Mouse (Mus musculus) megakaryocyte, embryonic 14.5 days (primary cell): ENCODE data around the gene Smoc2. TPM values are rescaled to one million over a fixed set of nuclear protein-coding genes. Genes with fewer than 3 reads are reported as not detected.

Experiments
- H3K27me3 ChIP-seq: replicated peaks from 2 replicates; pipeline ENCODE3; 2012; ENCODE audit warnings: inconsistent platforms
- H3K36me3 ChIP-seq: replicated peaks from 2 replicates; pipeline ENCODE3; 2012; ENCODE audit warnings: low read length, inconsistent platforms, mixed read lengths
- H3K4me1 ChIP-seq: 2 replicates; pipeline ENCODE4 v1.6.1; 2012; ENCODE audit warnings: inconsistent platforms
- H3K4me3 ChIP-seq: replicated peaks from 2 replicates; pipeline ENCODE3; 2012; ENCODE audit warnings: moderate library complexity, mild to moderate bottlenecking, inconsistent platforms
- H3K9me3 ChIP-seq: 2 replicates; pipeline ENCODE4 v1.6.1; 2012; ENCODE audit warnings: inconsistent platforms
- FLI1 ChIP-seq: IDR thresholded peaks from 2 replicates; pipeline ENCODE4 v1.6.1; 2012; ENCODE audit warnings: low read length, inconsistent platforms, mixed read lengths
- GATA1 ChIP-seq: IDR thresholded peaks from 3 replicates; pipeline ENCODE4 v1.6.1; 2012; ENCODE audit warnings: mixed read lengths, low read length, inconsistent platforms, borderline replicate concordance
- polyA plus RNA-seq: library from polyadenylated mRNA; stranded (reverse); fragments of >175 nt; gene quantifications from 2 replicates; pipeline ENCODE4 v1.2.3, GENCODE M21; 2012; ENCODE audit warnings: low replicate concordance; ENCODE audit not compliant: insufficient read depth

Smoc2 gene
- polyA plus RNA-seq, 1 experiment = not detected

DNA sequence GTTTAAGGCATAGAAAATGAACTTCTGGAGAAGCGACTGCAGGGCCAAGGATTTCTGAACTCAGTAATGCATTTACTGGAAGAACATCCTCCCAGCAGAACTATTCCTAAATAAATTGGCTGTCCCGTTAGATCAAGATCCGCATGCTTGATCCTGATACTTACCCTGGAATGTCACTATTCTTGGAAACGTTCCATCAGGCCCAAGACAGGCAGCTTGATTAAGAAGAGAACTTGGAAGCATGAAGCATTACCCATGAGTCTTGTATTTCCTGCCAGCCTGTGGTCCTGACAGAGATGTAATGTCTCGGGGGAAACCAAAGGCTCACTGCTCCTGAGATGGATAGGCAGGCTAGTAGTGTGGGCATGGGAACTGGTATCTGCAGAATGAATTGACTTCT, 115.6 kb downstream of the Smoc2 start:
- Histone ChIP-seq H3K4me1 (no peaks in the 10 kb centered on the region), H3K27me3 (no peaks in the 10 kb centered on the region), H3K36me3 (no peaks in the 10 kb centered on the region), H3K9me3 (peaks cover 13% of the 10 kb centered on the region), H3K4me3 (no peak overlapping the region)
- TF ChIP-seq GATA1 (no peak), FLI1 (no peak)

DNA sequence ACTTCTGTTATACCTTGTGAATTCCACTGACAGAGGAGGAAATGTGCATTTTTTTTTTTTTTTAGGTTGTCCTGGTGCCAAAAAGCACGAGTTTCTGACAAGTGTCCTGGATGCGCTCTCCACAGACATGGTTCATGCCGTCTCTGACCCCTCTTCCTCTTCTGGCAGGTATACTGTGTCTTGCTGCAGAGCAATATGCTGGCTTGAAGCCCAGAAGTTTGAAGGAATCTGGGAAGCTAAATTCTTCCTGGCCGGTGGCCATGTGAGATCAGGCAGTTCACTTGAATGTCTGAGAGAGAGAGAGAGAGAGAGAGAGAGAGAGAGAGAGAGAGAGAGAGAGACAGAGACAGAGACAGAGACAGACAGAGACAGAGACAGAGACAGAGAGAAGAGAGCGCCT, 118.2 kb downstream of the Smoc2 start:
- peaks cover 9% of the 10 kb centered on the region for H3K9me3 ChIP-seq
- H3K27me3 ChIP-seq = no peaks in the 10 kb centered on the region
- no peak overlapping the region for H3K4me3 ChIP-seq
- H3K36me3 ChIP-seq = no peaks in the 10 kb centered on the region
- H3K4me1 ChIP-seq = no peaks in the 10 kb centered on the region
- no peak for TF ChIP-seq GATA1
- no peak for TF ChIP-seq FLI1

DNA sequence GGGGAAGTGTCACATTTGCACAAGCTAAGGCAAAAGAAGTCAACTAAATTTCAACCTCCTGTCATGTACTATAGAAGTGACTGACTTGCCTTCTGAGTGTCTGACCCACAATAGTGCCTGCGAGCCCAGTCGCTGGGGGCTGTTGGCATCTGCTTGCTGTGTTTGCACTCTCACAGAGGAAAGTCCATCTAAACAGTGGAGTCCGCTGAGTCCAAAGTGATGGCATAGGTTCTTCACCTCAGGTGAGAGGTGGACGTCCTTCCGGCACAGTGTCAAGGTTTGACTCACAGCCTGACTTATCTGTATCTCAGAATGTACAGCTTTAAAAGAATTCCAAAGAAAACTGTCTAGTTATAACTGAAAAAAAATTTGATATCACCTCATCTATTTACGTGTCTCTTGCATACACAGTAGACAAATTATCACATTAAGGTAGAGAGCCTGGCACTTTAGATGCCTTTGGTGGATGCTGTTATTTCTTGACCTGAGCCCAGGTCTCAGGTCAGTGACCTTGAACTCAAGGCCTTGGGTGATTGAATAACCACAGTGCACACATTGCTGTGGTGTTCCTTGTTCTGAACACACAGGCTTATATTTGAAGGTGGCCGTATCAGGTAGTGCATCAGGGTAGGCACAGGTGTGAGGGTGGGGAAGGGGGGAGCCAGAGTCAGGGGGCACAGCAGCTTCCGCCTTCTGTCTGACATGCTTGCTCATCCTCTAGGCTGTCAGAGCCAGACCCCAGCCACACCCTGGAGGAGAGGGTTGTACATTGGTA, 119.5 kb downstream of the Smoc2 start:
- Histone ChIP-seq H3K4me3 (no peak overlapping the region), H3K36me3 (no peaks in the 10 kb centered on the region), H3K4me1 (no peaks in the 10 kb centered on the region), H3K9me3 (peaks cover 9% of the 10 kb centered on the region), H3K27me3 (no peaks in the 10 kb centered on the region)
- TF ChIP-seq GATA1 (no peak), FLI1 (no peak)

DNA sequence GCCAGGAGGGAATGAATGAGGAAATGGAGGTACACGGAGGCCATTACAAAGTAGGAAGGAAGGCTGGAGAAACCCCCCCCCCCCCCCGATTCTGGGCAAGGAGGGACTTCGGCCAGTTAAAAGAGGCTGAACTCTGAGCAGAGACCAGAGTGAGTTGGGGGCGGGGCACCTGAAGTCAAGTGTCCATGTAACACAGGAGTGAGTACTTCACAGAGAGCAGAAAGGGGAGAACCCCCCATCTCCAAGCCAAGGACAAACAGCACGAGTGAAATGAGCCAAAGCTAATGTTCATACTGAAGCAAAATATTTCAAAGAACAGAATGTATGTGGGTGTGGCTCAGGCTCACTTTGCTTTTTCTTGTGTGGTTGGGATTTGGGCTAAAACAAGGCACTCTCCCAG, 121.7 kb downstream of the Smoc2 start:
- Histone ChIP-seq H3K9me3 (peaks cover 5% of the 10 kb centered on the region), H3K36me3 (no peaks in the 10 kb centered on the region), H3K4me1 (no peaks in the 10 kb centered on the region), H3K27me3 (no peaks in the 10 kb centered on the region), H3K4me3 (no peak overlapping the region)
- TF ChIP-seq GATA1 = no peak
- TF ChIP-seq FLI1 = no peak

DNA sequence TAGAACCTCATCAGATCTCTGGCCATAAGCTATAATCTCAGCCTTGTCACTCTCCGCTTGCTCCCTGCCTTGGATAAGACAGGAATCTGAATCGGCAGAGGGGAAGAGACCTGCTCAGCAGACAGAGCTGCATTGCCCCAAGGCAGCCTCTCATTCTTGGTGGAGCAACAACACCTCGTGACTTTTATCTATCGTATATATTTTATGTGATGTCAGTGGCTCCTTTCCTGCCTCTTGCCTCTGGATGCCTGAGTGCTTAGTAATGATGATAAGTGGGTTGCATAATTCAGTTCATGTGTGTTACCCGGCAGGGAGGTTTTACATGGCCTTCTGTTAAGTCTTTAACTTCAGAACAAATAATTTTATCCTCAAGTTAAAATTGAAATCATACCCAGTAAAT, 128.6 kb downstream of the Smoc2 start:
- Histone ChIP-seq H3K4me3 (no peak overlapping the region), H3K9me3 (no peaks in the 10 kb centered on the region), H3K4me1 (no peaks in the 10 kb centered on the region), H3K36me3 (no peaks in the 10 kb centered on the region), H3K27me3 (no peaks in the 10 kb centered on the region)
- no peak for TF ChIP-seq GATA1
- no peak for TF ChIP-seq FLI1

DNA sequence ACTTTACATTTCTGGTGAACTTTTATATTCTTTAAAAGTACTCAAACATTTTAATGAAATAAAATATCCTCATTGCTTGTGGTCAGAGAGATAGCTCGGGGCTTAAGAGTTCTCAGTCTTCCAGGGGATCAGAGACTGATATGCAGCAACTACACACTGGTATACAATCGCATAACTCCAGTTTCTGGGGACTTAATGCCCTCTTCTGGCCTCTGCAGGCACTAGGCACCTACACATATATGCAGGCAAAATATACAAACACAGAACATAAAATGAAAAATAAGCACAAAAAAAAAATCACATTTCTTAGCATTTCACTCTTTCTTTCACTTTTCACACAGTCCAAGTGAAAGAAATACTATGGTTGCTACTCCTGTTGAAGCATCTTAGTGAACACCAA, 133.2 kb downstream of the Smoc2 start:
- H3K27me3 ChIP-seq = no peaks in the 10 kb centered on the region
- H3K4me3 ChIP-seq = no peak overlapping the region
- no peak for TF ChIP-seq FLI1
- H3K9me3 ChIP-seq = no peaks in the 10 kb centered on the region
- no peaks in the 10 kb centered on the region for H3K36me3 ChIP-seq
- H3K4me1 ChIP-seq = no peaks in the 10 kb centered on the region

DNA sequence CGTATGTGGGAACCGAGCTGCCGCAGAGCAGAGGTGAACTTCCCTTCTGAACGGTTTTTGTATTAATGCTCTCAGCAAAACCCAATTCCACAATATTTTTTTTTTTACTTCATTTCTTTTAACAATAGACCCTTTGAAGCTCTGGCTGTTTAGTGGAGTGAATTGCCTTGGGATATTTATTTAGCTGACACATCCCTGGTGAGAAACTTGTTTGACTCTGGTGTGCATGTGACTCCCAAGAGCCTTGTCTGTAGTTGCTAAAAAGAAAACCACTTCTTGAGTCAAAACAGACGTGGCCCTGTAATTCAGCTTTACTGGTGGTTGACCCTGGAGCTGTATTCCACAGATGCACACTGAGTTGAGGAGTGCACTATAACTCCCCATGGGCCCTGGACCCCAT, 135.2 kb downstream of the Smoc2 start:
- TF ChIP-seq GATA1 (no peak), FLI1 (no peak)
- Histone ChIP-seq H3K9me3 (peaks cover 3% of the 10 kb centered on the region; the same call in 1 of the 2 replicates), H3K27me3 (no peaks in the 10 kb centered on the region), H3K36me3 (no peaks in the 10 kb centered on the region), H3K4me3 (no peak overlapping the region), H3K4me1 (no peaks in the 10 kb centered on the region)

DNA sequence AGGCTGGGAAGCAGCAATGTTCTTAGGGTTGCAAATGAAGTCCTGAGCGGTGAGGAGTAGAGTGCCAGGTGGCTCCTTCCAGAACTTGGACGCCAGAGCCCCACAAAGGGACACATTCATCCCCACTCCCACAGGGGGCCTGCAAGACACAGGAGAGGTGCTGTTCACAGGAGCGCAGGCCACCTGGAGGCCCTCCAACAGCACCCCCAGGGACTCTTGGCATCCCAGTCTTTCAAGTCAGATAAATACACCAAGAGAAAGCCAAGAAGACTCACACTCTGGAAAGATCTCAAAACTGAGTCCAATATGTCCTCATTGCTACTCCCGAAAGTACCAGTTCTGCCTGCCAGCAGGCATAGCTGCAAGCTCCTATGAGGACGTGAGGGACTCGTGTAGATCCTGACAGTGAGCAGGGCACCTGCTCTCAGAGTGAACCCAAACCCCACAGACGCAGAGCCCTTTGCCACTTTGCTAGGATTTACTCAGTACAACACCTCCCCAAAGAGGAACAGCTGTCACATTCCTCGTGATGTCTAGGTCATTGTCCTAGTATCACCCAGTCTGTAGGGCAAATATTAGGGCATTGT, 141.2 kb downstream of the Smoc2 start:
- no peaks in the 10 kb centered on the region for H3K36me3 ChIP-seq
- H3K27me3 ChIP-seq = no peaks in the 10 kb centered on the region
- H3K4me1 ChIP-seq = no peaks in the 10 kb centered on the region
- TF ChIP-seq GATA1 = no peak
- TF ChIP-seq FLI1 = no peak
- H3K4me3 ChIP-seq = no peak overlapping the region
- H3K9me3 ChIP-seq = peaks cover 7% of the 10 kb centered on the region; the same call in 1 of the 2 replicates

DNA sequence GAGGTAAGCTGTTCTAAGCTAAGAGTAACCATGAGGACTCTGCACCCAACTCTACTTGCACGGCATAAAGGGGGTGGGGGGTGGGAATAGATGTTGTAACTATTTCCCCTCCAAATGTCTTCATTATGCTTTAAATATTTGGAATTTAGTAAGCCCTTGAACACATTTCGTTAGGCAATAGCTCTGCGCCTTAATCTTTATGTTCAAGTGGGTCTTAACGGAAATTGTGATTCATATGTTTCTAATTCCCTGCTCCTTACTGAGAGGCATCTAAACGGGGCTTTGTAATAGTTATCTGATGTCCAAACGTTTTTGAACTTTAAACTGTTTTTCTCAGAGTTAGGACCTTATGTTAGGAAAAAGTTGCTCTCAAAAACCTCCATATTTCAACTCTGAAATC, 147.2 kb downstream of the Smoc2 start:
- Histone ChIP-seq H3K4me3 (no peak overlapping the region), H3K27me3 (no peaks in the 10 kb centered on the region), H3K9me3 (peaks cover 10% of the 10 kb centered on the region; the same call in 1 of the 2 replicates), H3K4me1 (no peaks in the 10 kb centered on the region), H3K36me3 (no peaks in the 10 kb centered on the region)
- TF ChIP-seq FLI1 = no peak
- no peak for TF ChIP-seq GATA1

DNA sequence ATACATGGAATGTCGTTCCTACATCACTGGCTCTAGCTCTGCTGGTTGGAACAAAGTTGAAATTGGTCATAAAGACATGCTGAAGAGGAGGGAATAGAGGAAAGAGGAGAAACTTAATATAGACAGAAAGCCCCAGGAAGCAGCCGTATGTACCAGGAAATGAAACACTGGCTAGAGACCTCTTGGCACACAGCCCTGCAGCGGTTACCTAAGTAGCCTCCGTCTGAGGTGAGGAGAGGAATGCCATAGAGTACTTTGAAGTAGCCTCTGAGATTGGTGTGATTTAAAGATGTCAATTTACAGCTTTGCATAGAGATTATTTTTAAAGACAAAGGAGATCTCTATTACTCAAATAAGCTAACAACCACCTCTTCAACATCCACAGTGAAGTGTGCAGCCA, 155.4 kb downstream of the Smoc2 start:
- no peak overlapping the region for H3K4me3 ChIP-seq
- peaks cover 17% of the 10 kb centered on the region; the same call in 1 of the 2 replicates for H3K9me3 ChIP-seq
- H3K36me3 ChIP-seq = no peaks in the 10 kb centered on the region
- TF ChIP-seq FLI1 = no peak
- H3K4me1 ChIP-seq = no peaks in the 10 kb centered on the region
- H3K27me3 ChIP-seq = no peaks in the 10 kb centered on the region
